26 mouse cellular contexts compared by ENCODE assay signal in the genomic region with DNA sequence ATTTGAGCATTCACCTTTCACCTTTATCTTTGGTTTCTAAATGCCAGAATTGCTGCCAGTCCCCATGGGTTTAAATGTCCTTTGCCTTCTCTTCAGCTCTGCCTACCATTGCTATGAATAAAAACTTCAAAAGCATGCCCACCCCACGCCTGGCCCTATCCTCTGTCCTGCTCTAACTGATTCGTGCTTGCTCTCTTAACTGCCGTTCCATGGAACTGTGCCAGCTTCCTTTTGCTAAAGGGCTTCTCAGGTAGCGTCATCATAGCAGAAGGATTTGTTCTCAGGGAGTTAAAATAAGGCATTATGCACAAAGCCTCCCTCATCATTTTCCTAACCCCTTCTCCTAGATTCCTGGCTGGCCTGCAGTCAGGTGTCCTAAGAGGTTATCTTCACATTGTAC. TPM values are rescaled to one million over a fixed set of nuclear protein-coding genes. Genes with fewer than 3 reads are reported as not detected.
A peak's percentile ranks its signal among the peaks of the same experiment; 100 is the strongest.
DNase-seq lines count a peak whose midpoint lies in the region; ATAC-seq and TF ChIP-seq lines count a peak whose summit lies in the region.
"Had no signal": no experiment of that assay in that cellular context is flagged by ENCODE, and none has a peak within 500 bp of the region (broad histone marks: within the 10 kb centered on the region; RNA-seq: fewer than 3 reads in every experiment).

No protein-coding gene starts in this region.

- no peaks in the 10 kb centered on the region for H3K9me3 ChIP-seq in lung, embryonic 14.5 days (ENCODE audit: low read depth, low read length)
- H3K9me3 ChIP-seq: embryonic facial prominence, embryonic 13.5 days; limb, embryonic 13.5 days; liver, embryonic 13.5 days had no signal

- TF ChIP-seq POLR2A in kidney, adult 2 months (IDR thresholded peaks at IDR 0.05; ENCODE audit: low read depth, low read length), result no peak

- WGBS in kidney, adult 2 months, result 38% methylated on average over 4 of the region's 4 CpGs
- 51% methylated on average over 4 of the region's 4 CpGs for WGBS in lung, embryonic 14.5 days

- H3K4me3 ChIP-seq in kidney, adult 2 months (ENCODE audit: insufficient read depth, low read depth, low read length), result no peak overlapping the region
- no peak overlapping the region for H3K4me3 ChIP-seq in lung, embryonic 14.5 days (ENCODE audit: low read depth, low read length)
- H3K4me3 ChIP-seq: embryonic facial prominence, embryonic 13.5 days; erythroblast, embryonic 14.5 days; limb, embryonic 13.5 days; liver, embryonic 13.5 days had no signal

- H3K4me1 ChIP-seq in kidney, adult 2 months (ENCODE audit: control insufficient read depth, insufficient read depth, low read length), result no peaks in the 10 kb centered on the region; the same call in 1 of the 2 replicates
- no peaks in the 10 kb centered on the region for H3K4me1 ChIP-seq in lung, embryonic 14.5 days (ENCODE audit: insufficient read depth)
- H3K4me1 ChIP-seq: embryonic facial prominence, embryonic 13.5 days; limb, embryonic 13.5 days; liver, embryonic 13.5 days had no signal

- intact Hi-C loops in heart, postnatal 14 days (cut with DNase I), result no loop called here

- no peak for ATAC-seq in lung, embryonic 14.5 days (ENCODE audit: insufficient read depth)
- ATAC-seq: forebrain, embryonic 16.5 days; intestine, embryonic 16.5 days had no signal

- H3K9ac ChIP-seq in lung, embryonic 14.5 days, result no peak overlapping the region
- H3K9ac ChIP-seq: embryonic facial prominence, embryonic 13.5 days; limb, embryonic 13.5 days; liver, embryonic 13.5 days had no signal

- no peak for TF ChIP-seq CTCF in kidney, adult 2 months (conservative IDR thresholded peaks at IDR 0.05; ENCODE audit: insufficient read depth, insufficient read length, low read depth, low read length)
- no peak for TF ChIP-seq CTCF in lung, embryonic 14.5 days (IDR thresholded peaks at IDR 0.05; ENCODE audit: low read depth)

- H3K27ac ChIP-seq in kidney, adult 2 months (ENCODE audit: insufficient read depth, low read depth, low read length), result no peak overlapping the region
- no peak overlapping the region for H3K27ac ChIP-seq in lung, embryonic 14.5 days (ENCODE audit: low read depth)
- H3K27ac ChIP-seq: embryonic facial prominence, embryonic 13.5 days; kidney, postnatal 0 days; limb, embryonic 13.5 days; liver, embryonic 13.5 days had no signal

- no peaks in the 10 kb centered on the region for H3K27me3 ChIP-seq in kidney, adult 2 months (replicated peaks; ENCODE audit: control insufficient read depth, insufficient read depth, low read length)
- no peaks in the 10 kb centered on the region for H3K27me3 ChIP-seq in lung, embryonic 14.5 days (ENCODE audit: insufficient read depth, low read length)

- peak; percentile 5 for DNase-seq in adrenal gland, postnatal 25 days
- DNase-seq in adrenal gland, adult 18-20 months (ENCODE audit: low spot score in 2 of 2), result no peak
- DNase-seq in heart, adult 11 months, result peak; percentile 87
- no peak for DNase-seq in heart, postnatal 14 days
- DNase-seq in kidney, adult 2 months, result peak; percentile 10
- DNase-seq in kidney, adult 9 months, result no peak
- peak; percentile 14 for DNase-seq in lung, embryonic 14.5 days
- no peak for DNase-seq in lung, postnatal 4 days
- DNase-seq: adrenal gland, adult 2 months; cerebellum, adult 18-20 months; embryo, embryonic 11 days; gastrocnemius, postnatal 10 days; liver, embryonic 13.5 days; lung, postnatal 10 days; midbrain, embryonic 14.5 days; thymus, adult 2 months; thymus, postnatal 4 days had no signal

- no peak overlapping the region for H3K4me2 ChIP-seq in lung, embryonic 14.5 days
- H3K4me2 ChIP-seq: embryonic facial prominence, embryonic 13.5 days; heart, embryonic 11.5 days; limb, embryonic 13.5 days; liver, embryonic 13.5 days had no signal

- no peaks in the 10 kb centered on the region for H3K36me3 ChIP-seq in kidney, adult 2 months (ENCODE audit: control insufficient read depth, insufficient read depth, low read length)
- no peaks in the 10 kb centered on the region for H3K36me3 ChIP-seq in lung, embryonic 14.5 days (ENCODE audit: insufficient read depth)
- H3K36me3 ChIP-seq: embryonic facial prominence, embryonic 13.5 days; limb, embryonic 13.5 days; liver, embryonic 13.5 days had no signal

RNA-seq across cellular contexts. Expression of a gene that starts 11.6 kb away (rescaled TPM):
- 23.8 and 29.6 TPM in 2 replicates for total RNA-seq in adrenal gland, postnatal 25 days (2021)
- total RNA-seq in adrenal gland, adult 18-20 months (2021), result 10 to 100 TPM; 12.6 to 17.3 TPM
- total RNA-seq in heart, postnatal 14 days (2021), result 10 to 100 TPM; 22.1 to 25.0 TPM
- 7.4 and 9.2 TPM in 2 replicates for polyA plus RNA-seq in kidney, adult 2 months (2012; rRNA removed)
- 2.8 and 3.3 TPM in 2 replicates for polyA plus RNA-seq in lung, embryonic 14.5 days (2014; fragmentation: Nextera tagmentation; extraction: Ambion mirVana)
- total RNA-seq: granulocyte monocyte progenitor cell, adult 5-6 weeks; monocyte, adult 5-6 weeks had no signal
- polyA plus RNA-seq: erythroblast, embryonic 14.5 days had no signal

Comparison
In these comparisons a context has a peak if more than half of its experiments do, and no peak if none do; other contexts are left out.
1. DNase-seq: peak in adrenal gland, postnatal 25 days (single experiment), heart, adult 11 months (single experiment), kidney, adult 2 months (single experiment) and lung, embryonic 14.5 days (single experiment); none in adrenal gland, adult 18-20 months (0 of 2), heart, postnatal 14 days (0 of 2), kidney, adult 9 months (single experiment) and lung, postnatal 4 days (0 of 2).